Mouse (Mus musculus) urinary bladder, postnatal 25 days (tissue): Measurements from ENCODE around the gene Parp6.

Experiments used
- DNase-seq: peaks from one replicate; pipeline ENCODE4 v3.0.0; 2022; ENCODE audit warnings: low spot score

Gene Parp6

GRCm38 (mm10) chr9:59616622-59617306 lies at the start of gene Parp6:
Gene Parp6 (plus strand): TSS chr9:59617284.
- DNase-seq = peak; percentile 100

DNA sequence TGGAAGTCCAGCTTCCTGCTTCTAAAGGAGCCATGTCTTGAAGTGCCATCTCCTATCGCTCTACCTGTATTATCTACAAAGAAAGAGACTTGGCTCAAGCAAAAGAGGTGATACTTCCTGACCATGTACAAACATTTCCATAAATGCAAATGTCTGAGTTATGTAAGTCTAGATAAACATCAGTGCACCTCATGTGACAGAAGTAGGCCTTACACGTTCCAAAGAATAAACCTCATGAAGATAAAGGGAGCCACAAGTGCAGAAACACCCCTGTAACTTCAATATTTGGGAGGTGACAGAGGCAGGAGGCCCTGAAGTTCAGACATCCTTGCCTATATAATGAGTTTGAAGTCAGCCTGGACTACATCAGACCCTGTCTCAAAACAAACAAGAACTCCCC lies 45.2 kb upstream of the Parp6 start:
- DNase-seq = no peak

GRCm38 (mm10) chr9:59577401-59577800 lies 39.7 kb upstream of the Parp6 start:
- DNase-seq = no peak

DNA sequence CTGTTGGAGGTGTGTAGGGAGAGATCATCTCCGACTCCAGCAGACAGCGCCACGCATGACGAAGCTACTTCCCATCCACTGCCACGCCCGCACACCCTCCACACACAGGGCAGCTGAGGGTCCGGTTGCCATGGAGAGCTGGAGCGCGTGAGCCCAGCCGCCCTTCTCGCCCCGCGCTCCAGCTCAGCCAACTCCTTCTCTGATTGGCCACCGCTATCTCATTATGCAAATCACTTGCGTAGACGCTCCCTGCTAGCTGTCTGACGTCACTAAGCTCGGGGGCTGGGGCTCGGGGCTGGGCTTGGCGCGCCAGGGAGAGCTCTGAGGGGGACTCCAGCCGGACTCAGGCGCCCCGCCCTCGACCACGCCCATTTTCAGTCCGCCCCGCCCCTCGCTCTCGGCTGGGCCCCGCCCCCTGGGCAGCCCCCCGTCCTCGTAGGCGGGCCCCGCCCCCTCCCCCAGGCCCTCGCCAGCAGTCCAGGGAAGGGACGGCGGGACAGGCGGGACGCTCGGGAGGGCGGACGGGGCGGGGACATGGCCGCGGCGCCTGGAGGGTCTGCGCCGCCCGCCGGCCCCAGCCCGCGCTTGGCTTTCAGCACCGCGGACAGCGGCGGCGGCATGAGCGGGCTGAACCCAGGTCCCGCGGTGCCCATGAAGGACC lies 39.1 kb upstream of the Parp6 start, which contains the start of gene Celf6:
Gene Celf6 (plus strand): TSS at position 74 of the 661 bp plus-strand sequence.
- DNase-seq = peak; percentile 62

DNA sequence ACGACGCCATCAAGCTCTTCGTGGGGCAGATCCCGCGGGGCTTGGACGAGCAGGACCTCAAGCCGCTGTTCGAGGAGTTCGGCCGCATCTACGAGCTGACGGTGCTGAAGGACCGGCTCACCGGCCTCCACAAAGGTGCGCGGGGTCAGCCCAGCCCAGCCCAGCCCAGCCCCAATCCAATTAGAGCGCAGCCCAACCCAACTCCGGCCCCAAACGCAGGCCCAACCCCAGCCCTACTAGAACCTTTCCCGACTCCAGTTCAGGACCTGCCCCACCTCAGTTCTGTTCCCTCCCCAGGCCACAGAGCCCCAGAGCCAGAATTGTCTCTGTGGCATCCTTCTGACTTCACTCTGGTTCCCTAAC lies 38.6 kb upstream of the Parp6 start:
- no peak for DNase-seq

- peak; percentile 53 for DNase-seq
Measured at GRCm38 (mm10) chr9:59584871-59585308, 32.2 kb upstream of the Parp6 start.

- DNase-seq = no peak
Measured at GRCm38 (mm10) chr9:59588252-59588651, 28.8 kb upstream of the Parp6 start.

- no peak for DNase-seq
Measured at GRCm38 (mm10) chr9:59588710-59589671, 28.1 kb upstream of the Parp6 start.

DNA sequence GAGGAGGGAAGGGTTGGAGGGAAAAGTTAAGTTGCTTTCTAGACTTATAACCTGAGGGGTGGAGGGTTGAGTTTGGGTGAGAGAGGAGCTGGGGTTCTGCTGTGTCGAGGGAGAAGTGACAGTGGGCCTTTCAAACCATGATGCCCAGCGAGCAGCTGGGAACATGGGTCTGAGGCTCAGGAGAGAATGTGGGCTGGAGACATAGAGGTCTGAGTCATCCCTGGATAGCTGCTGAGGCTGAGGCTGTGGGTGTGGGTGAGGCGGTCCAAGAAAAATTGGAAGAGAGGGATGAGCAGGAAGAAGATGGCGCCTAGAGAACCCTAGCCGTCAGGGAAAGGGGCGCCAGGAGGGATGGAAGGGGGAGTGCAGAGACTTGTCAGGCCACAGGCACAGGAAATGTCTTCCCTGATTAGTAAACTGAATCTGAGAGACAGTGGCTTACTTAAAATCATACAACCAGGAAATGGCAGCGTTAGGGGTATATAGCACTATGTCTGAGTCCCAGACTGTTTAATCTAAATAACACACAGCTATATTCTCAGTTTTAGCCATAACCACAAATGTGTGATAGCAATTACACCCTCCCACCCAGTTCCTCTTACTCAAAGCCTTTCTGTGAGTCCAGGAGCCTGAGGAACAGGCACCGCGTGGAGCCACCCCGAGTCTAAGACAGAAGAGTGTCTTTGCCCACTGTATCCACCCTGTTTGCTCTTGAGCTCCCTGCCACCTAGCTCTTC lies 27.2 kb upstream of the Parp6 start:
- DNase-seq = no peak

DNA sequence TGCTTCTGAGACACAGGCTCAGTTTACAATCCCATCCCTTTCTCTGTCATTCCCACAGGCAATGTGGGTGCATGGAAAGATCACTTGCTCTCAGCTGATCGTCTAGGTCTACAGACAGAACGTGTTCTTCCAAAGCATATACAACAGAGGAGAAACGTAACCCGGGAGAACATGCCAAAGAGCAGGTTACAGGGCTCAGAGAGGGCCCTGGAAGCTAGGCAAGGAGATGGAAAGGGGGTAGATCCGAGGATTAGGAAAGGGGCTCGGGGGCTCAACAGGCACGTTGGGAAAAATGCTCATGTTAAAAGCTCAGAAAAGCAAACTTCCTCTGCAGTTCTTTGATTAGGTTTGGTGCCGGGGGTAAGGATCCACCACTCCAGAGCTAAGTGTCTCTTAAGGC lies 15.4 kb upstream of the Parp6 start:
- no peak for DNase-seq

GRCm38 (mm10) chr9:59605967-59606366 lies 11.1 kb upstream of the Parp6 start:
- no peak for DNase-seq

DNA sequence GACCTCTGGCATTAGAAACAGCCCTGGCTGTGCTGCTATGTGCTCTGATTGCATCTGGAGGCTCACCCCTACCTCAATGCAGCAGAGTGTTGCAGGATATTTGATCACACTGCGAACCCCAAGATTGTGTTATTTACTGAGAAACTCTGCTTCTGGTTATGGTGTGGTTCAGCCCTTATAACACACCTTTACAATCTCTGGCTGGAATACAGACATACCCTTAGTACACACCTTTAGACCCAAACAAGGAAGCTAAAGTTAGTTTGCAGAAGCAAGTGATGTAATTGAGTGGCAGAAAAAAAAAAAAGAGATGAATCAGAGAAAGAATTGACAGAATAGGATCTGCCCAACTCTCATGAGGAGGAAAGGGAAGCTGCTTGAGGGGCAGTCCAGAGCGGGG lies 6.1 kb upstream of the Parp6 start:
- no peak for DNase-seq

GRCm38 (mm10) chr9:59615797-59616196 lies 1.3 kb upstream of the Parp6 start:
- no peak for DNase-seq

DNA sequence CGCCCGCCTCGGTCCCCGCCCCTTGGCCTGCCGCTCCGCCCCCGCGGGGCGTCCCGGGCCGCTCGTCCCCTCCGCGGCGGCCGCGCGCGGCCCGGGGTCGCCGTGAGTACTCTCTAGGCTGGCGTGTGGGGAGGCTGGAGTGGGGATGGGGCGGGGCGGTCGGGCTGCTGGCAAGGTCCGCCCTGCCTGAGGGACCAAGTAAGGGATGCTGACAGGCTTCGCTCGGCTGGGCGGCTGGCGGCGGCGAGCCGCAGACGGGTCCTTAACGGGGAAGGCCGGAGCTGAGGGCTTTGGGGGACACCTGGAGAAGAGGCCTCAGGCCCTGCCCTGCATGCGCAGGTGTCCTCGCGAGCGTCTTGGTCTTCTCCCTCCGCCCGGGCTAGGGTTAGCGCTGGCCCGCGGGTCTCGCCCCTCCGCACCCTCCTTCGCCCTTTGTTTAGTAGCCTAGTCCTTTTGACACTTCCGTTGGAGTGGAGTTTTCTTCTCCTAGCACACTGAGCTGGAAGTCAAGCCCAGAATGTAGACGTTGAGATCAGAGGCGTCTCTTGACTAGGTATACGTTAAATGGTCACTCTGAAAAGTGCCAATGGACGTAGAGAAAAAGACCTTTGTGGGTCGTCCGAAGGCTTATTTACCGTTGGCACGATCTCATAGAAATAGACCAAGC lies 356 bp downstream of the Parp6 start:
- no peak for DNase-seq

GRCm38 (mm10) chr9:59638372-59638771 lies 21.3 kb downstream of the Parp6 start:
- no peak for DNase-seq

DNA sequence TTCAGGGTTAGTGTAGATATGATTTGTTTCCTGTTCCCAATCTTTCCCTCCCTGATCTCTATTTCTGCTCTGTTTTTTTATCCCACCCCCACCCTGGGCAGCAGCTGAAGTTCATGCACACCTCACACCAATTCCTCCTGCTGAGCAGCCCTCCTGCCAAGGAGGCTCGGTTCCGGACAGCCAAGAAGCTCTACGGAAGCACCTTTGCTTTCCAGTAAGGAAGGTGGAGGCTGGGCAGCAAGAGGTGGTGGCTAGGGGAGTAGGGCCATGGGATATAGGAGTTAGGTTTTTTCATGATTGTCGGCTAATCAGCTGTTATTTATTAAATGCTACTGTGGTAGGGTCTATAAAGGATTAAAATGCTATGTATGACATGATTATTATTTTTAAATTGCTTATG lies 22.9 kb downstream of the Parp6 start:
- DNase-seq = no peak

DNA sequence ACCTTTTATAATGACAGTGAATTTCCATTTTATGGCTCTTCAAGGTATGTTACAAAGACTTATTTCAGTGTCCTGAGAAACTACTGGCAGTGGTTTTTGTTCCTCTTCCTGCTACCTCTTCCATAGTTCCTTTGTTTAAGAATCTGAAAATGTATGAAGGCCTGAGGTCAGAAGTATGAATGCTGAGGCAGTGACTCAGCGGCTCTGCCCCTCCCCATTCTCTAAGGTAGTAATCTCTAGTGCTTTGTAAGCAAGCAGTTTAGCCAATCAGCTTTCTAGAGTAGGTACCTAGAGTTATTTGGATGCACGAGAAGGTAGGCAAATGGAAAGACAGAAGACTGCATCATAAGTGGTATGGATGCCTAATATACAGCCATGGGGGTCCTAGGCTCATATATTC lies 24.2 kb downstream of the Parp6 start:
- DNase-seq = no peak

DNA sequence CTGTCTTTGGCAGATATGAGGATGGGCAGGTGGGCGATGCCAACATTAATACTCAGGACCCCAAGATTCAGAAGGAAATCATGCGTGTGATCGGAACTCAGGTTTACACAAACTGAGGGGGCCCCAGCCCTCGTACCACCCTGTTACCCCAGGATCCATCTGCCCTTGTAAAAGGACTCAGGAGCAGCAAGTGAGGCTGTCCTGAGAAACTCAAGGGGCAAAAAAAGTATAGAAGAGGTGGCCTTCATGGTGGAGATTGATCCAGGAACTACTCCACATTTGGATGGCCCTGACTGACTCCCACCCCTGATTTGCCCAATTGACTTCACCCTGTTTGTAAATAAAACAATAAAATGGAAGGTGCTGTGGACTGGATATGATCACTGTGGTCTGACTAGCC lies 32.8 kb downstream of the Parp6 start:
- no peak for DNase-seq

DNA sequence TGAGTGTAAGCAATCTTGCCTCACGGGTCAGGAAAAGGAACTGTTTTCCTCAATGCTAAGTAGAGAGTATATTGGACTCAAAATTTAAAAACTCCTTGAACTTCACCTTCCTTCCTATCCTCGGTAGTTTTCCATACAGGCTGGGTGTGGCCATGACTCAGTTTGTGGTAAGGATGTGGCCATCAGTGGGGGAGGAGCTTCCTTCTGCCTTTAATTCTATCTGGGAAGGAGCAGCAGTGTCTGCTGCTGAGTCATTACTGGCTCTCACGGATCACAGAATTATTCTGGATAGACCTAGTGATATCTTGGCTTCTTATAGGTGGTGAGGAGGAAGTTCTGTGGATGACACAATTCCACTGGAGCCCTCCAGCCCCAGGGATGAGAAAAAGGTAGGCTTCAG lies 36.3 kb downstream of the Parp6 start:
- no peak for DNase-seq

GRCm38 (mm10) chr9:59654450-59654983 lies 37.4 kb downstream of the Parp6 start:
- no peak for DNase-seq
